Mouse (Mus musculus) intestine, embryonic 15.5 days (tissue): Measurements from ENCODE around the gene Ehd1. TPM values are rescaled to one million over a fixed set of nuclear protein-coding genes. Genes with fewer than 3 reads are reported as not detected.
A peak's percentile ranks its signal among the peaks of the same experiment; 100 is the strongest.

ENCODE experiments used
- ATAC-seq: fragments of 200-750 bp; cut with Nextera tagmentation; 2 replicates; pipeline ENCODE4 v1.8.0; 2017; ENCODE audit warnings: moderate TSS enrichment, moderate library complexity
- H3K27ac ChIP-seq: fragments of 300-500 bp; sonication (generic); 2 replicates; pipeline ENCODE4 v1.5.1; 2015; ENCODE audit warnings: mild to moderate bottlenecking, inconsistent platforms
- H3K27me3 ChIP-seq: fragments of 300-500 bp; sonication (generic); replicated peaks from 2 replicates; pipeline ENCODE4 v1.6.1; 2015; ENCODE audit warnings: inconsistent platforms
- H3K36me3 ChIP-seq: fragments of 300-500 bp; sonication (generic); 2 replicates; pipeline ENCODE4 v1.6.1; 2015; ENCODE audit warnings: inconsistent platforms
- H3K4me1 ChIP-seq: fragments of 300-500 bp; sonication (generic); replicated peaks from 2 replicates; pipeline ENCODE4 v1.6.1; 2015; ENCODE audit warnings: inconsistent platforms
- H3K4me2 ChIP-seq: fragments of 300-500 bp; sonication (generic); replicated peaks from 2 replicates; pipeline ENCODE4 v1.6.1; 2015; ENCODE audit warnings: mild to moderate bottlenecking, inconsistent platforms
- H3K4me3 ChIP-seq: fragments of 300-500 bp; sonication (generic); replicated peaks from 2 replicates; pipeline ENCODE4 v1.5.1; 2015; ENCODE audit warnings: inconsistent platforms
- H3K9ac ChIP-seq: fragments of 300-500 bp; sonication (generic); 2 replicates; pipeline ENCODE4 v1.6.1; 2015; ENCODE audit warnings: inconsistent platforms
- H3K9me3 ChIP-seq: fragments of 300-500 bp; sonication (generic); 2 replicates; pipeline ENCODE4 v1.6.1; 2016; ENCODE audit warnings: inconsistent platforms
- WGBS: fragments of 180-500 bp; shearing (Covaris S2); methylation state at CpG from one replicate; pipeline ENCODE4 v1.1.7; 2015; 5-methylcytosine and 5-hydroxymethylcytosine counted together
- microRNA counts: library from miRNA; unstranded; fragments of <30 nt; microRNA quantifications from one replicate; lab custom pipeline; 2016
- polyA plus RNA-seq: library from polyadenylated mRNA; unstranded; fragments of >200 nt; fragmentation: Nextera tagmentation; extraction: Ambion mirVana; gene quantifications from 2 replicates; pipeline ENCODE4 v1.2.1, GENCODE M21; 2015

The Ehd1 gene
- polyA plus RNA-seq, 1 experiment from 2014 or later, result 88.8 TPM

DNA sequence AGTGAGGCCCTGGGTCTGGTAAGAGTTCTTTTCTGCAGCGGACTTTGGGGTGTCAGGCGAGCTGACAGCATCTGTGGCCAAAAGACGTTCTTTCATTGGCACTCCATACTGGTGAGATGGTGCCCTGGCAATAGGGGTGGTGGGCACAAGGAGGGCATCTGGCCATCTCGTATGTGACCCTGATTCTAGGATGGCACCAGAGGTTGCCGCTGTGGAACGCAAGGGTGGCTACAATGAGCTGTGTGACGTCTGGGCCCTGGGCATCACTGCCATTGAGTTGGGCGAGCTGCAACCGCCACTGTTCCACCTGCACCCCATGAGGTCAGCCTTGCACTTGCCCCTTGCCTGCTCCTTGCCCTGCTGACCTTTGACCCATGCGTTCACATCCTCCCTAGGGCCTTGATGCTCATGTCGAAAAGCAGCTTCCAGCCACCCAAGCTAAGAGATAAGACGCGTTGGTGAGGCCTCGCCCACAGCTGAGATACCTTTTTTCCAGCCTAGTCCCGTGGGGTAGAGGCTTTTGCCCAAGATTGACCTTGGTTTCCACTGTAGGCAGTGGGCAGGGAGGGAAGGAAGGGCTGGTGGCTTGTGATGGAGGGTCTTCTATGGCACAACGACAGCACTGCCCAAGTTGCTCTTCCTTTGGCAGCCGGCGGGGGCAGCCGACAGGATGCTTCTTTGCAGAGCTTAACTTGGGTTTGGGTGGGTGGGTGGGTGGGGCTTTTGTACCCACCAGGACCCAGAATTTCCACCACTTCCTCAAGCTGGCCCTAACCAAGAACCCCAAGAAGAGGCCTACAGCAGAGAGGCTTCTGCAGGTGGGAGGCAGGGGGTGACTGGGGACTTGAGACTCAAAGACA is 66.8 kb downstream of the Ehd1 start:
- peaks cover 32% of the 10 kb centered on the region for H3K36me3 ChIP-seq

DNA sequence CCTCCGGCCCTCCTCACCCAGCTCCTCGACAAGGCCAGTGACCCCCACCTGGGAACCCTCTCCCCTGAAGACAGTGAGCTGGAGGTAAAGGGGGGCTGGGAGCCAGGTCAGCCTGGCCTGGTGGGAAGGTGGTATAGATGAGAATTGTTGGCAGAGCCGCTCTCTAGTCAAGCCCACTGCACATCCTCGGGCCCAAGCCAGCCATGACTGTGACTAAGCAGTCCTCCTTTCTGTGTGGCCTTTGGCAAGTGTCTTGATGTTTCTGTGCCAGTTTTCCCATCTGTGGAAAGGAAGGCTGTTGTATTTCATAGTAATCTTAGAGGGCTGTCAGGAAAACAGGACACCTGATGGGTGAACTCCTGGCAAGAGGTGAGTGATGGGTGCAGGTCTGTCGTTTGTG is 67.5 kb downstream of the Ehd1 start:
- Histone ChIP-seq H3K4me1 (peaks cover 24% of the 10 kb centered on the region), H3K9me3 (no peaks in the 10 kb centered on the region), H3K36me3 (peaks cover 25% of the 10 kb centered on the region), H3K9ac (no peak overlapping the region), H3K27ac (no peak overlapping the region), H3K4me2 (no peak overlapping the region), H3K27me3 (no peaks in the 10 kb centered on the region), H3K4me3 (no peak overlapping the region)
- no peak for ATAC-seq
- WGBS, result 86% methylated on average over 5 of the region's 5 CpGs

More for the DNA sequence above, 66.8 kb downstream of the Ehd1 start:
- no peak overlapping the region for H3K4me2 ChIP-seq
- H3K9ac ChIP-seq, result no peak overlapping the region
- 81% methylated on average over 19 of the region's 19 CpGs for WGBS
- no peak for ATAC-seq
- H3K4me3 ChIP-seq, result no peak overlapping the region
- H3K27me3 ChIP-seq, result no peaks in the 10 kb centered on the region
- H3K9me3 ChIP-seq, result no peaks in the 10 kb centered on the region
- peaks cover 20% of the 10 kb centered on the region for H3K4me1 ChIP-seq
- no peak overlapping the region for H3K27ac ChIP-seq

DNA sequence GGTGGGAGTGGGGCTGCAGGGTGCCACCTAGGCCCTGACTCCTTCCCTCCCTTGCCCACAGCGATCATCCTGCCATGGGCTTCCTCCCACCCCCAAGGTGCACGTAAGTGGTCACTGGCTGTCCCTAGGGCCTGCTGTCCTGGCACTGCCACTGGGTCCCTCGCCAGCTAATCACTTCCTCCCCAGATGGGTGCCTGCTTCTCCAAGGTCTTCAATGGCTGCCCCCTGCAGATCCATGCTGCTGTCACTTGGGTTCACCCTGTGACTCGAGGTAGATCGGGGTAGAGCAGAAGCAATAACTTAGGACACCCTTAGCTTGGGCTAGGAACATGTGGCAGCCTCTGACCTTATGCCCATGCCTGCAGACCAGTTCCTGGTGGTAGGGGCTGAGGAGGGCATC is 69.5 kb downstream of the Ehd1 start:
- no peaks in the 10 kb centered on the region for H3K27me3 ChIP-seq

DNA sequence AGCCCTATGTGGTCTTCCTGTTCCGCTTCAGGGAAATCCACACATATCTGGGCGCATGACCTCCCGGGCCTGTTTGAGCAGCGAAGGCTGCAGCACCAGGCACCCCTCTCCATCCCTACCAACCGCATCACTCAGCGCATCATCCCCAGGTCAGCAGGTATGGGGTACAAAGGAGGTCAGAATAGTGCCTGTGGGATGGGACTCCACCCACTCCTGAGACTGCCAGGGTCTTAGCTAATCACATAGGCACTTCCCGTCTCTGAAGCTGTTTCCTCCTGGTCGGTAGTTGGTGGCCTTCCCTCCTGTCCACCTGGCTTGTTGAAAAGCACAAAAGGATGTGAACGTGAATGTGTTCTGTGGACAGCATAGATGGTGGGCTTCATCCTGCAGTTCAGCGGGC is 70.1 kb downstream of the Ehd1 start:
- H3K4me3 ChIP-seq, result no peak overlapping the region
- no peaks in the 10 kb centered on the region for H3K27me3 ChIP-seq
- H3K36me3 ChIP-seq, result 0 out of 2 replicates have a peak, but pooled peaks cover 13% of the 10 kb centered on the region
- no peak for ATAC-seq
- no peak overlapping the region for H3K4me2 ChIP-seq
- no peak overlapping the region for H3K9ac ChIP-seq
- WGBS, result 81% methylated on average over 10 of the region's 10 CpGs
- no peaks in the 10 kb centered on the region for H3K9me3 ChIP-seq
- peaks cover 14% of the 10 kb centered on the region for H3K4me1 ChIP-seq
- no peak overlapping the region for H3K27ac ChIP-seq

More for the DNA sequence above, 69.5 kb downstream of the Ehd1 start:
- Histone ChIP-seq H3K4me3 (no peak overlapping the region), H3K27ac (no peak overlapping the region), H3K4me2 (no peak overlapping the region), H3K36me3 (0 out of 2 replicates have a peak, but pooled peaks cover 13% of the 10 kb centered on the region), H3K9ac (no peak overlapping the region), H3K9me3 (no peaks in the 10 kb centered on the region), H3K4me1 (peaks cover 18% of the 10 kb centered on the region)
- ATAC-seq, result no peak
- WGBS, result 90% methylated on average over 5 of the region's 5 CpGs

DNA sequence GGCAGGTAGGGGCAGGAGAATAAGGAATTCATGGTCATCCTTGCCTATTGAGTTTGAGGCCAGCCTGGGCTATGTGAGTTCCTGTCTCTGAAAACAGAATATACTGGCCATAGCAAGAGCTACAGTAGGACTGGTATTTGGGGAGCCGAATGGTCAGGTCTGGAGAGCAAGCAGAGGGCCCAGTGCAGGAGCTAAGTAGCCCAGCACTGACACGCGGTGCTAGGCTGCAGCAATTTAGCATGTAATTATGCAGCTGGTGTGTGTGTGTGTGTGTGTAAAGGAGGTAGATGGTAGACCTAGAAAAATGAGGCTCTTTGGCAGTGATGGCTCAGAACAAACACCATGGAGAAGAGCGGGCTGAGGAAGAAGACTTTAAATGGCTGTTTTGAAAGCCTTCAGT is 71.1 kb downstream of the Ehd1 start:
- H3K9me3 ChIP-seq, result no peaks in the 10 kb centered on the region
- 0 out of 2 replicates have a peak, but pooled peaks cover 13% of the 10 kb centered on the region for H3K36me3 ChIP-seq
- no peaks in the 10 kb centered on the region for H3K27me3 ChIP-seq
- 91% methylated on average over 4 of the region's 4 CpGs for WGBS
- no peak for ATAC-seq
- no peak overlapping the region for H3K4me2 ChIP-seq
- no peak overlapping the region for H3K9ac ChIP-seq
- H3K27ac ChIP-seq, result no peak overlapping the region
- H3K4me3 ChIP-seq, result no peak overlapping the region
- H3K4me1 ChIP-seq, result 0 out of 2 replicates have a peak, but pooled peaks cover 12% of the 10 kb centered on the region

DNA sequence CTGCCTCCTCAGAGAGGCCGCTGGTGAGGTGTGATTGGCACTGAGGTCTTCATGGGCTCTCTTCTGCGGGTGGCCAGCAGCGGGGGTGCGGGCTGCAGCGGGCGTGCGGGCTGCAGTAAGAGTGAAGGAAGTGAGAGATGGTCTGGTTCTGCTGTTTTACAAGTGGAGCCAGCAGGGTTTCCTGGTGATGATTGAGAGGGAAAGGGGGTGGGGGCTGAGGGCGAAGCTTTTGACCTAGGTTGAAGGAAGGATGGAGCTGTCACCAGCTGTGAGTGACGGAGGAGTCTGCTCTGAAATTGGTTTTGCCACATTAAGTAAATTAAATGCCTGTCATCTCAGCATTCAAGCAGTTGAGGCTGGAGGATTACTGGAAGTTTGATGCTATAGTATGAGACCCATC is 72.2 kb downstream of the Ehd1 start:
- Histone ChIP-seq H3K27ac (no peak overlapping the region), H3K36me3 (0 out of 2 replicates have a peak, but pooled peaks cover 13% of the 10 kb centered on the region), H3K4me2 (no peak overlapping the region), H3K4me1 (0 out of 2 replicates have a peak, but pooled peaks cover 8% of the 10 kb centered on the region), H3K9me3 (no peaks in the 10 kb centered on the region), H3K9ac (no peak overlapping the region), H3K4me3 (no peak overlapping the region), H3K27me3 (no peaks in the 10 kb centered on the region)
- 73% methylated on average over 9 of the region's 9 CpGs for WGBS
- ATAC-seq, result no peak

DNA sequence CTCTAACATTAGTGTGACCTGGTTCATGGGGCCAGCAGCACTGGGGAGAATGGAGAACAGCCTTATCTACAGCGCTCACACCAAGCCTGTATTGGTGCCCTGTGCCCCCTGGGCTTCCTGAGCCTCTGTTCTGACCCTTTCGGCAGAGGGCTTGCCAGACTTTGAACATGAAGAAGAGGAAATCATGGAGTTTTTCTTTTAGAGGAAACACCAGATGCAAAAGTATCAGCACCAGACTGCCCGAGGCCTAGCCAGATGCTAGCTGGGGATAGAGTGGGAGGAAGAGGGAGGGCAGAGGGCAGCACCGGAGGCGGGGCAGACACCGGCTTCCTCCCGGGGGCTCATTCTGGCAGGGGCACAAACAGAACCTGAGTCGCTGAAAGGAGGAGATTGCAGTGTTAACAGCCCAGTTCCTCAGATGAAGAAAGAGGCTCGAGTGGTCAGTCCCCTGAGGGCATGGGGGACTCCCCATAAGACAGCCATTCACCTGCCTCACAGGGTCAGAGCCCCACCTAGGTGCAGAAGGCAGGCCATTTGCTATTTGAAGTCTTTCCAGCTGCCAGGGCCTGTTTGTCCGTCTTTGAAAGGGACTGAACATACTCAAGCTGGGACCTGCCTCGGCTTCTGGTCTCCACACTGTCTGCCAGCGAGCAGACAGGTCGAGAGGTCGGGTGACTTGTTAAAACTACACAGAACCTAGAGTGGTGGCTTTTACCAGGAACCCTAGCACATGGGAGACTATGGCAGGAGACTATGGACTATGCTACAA is 72.9 kb downstream of the Ehd1 start:
- WGBS, result 39% methylated on average over 14 of the region's 14 CpGs
- Histone ChIP-seq H3K27me3 (no peaks in the 10 kb centered on the region), H3K9me3 (no peaks in the 10 kb centered on the region), H3K4me2 (no peak overlapping the region), H3K36me3 (0 out of 2 replicates have a peak, but pooled peaks cover 7% of the 10 kb centered on the region), H3K27ac (no peak overlapping the region), H3K4me1 (0 out of 2 replicates have a peak, but pooled peaks cover 8% of the 10 kb centered on the region), H3K9ac (no peak overlapping the region), H3K4me3 (no peak overlapping the region)
- no peak for ATAC-seq

MicroRNAs within 50 kb of the gene (microRNA counts, 519-probe panel; counts per million panel counts)
- microRNA mmu-miR-192 (lab: Ali Mortazavi, UCI), result 4,122 counts per million, percentile 95 among the panel's probes with 10 or more counts

Other genes with a start within 250 kb of the Ehd1 start
- 24.2 and 27.4 TPM in 2 replicates for gene Syvn1, start 230.1 kb upstream of the Ehd1 start, polyA plus RNA-seq
- gene Mrpl49, start 218.9 kb upstream of the Ehd1 start, polyA plus RNA-seq, result 72.7 and 78.4 TPM in 2 replicates
- 876 and 881 TPM in 2 replicates for gene Fau, start 218.9 kb upstream of the Ehd1 start, polyA plus RNA-seq
- 30.1 and 31.9 TPM in 2 replicates for gene Znhit2, start 215.5 kb upstream of the Ehd1 start, polyA plus RNA-seq
- 34.8 and 34.9 TPM in 2 replicates for gene Tm7sf2, start 208.4 kb upstream of the Ehd1 start, polyA plus RNA-seq
- 61.2 and 64.5 TPM in 2 replicates for gene Vps51, start 199.5 kb upstream of the Ehd1 start, polyA plus RNA-seq
- not detected in 2 replicates for gene Tmem262, start 196.7 kb upstream of the Ehd1 start, polyA plus RNA-seq
- 1.3 and 2.2 TPM in 2 replicates for gene Gm28374, start 194.5 kb upstream of the Ehd1 start, polyA plus RNA-seq
- gene Zfpl1, start 191.8 kb upstream of the Ehd1 start, polyA plus RNA-seq, result 58.5 and 61.3 TPM in 2 replicates
- gene Cdca5, start 191.7 kb upstream of the Ehd1 start, polyA plus RNA-seq, result 32.3 and 32.9 TPM in 2 replicates
- gene AC131692.1, start 182.3 kb upstream of the Ehd1 start, polyA plus RNA-seq, result 0.18 and 0.37 TPM in 2 replicates
- 28.9 and 38.8 TPM in 2 replicates for gene Naaladl1, start 170.9 kb upstream of the Ehd1 start, polyA plus RNA-seq
- gene Sac3d1, start 158.1 kb upstream of the Ehd1 start, polyA plus RNA-seq, result 44.3 and 44.7 TPM in 2 replicates
- 31.7 and 33.8 TPM in 2 replicates for gene Snx15, start 148.4 kb upstream of the Ehd1 start, polyA plus RNA-seq
- 0.80 and 1.3 TPM in 2 replicates for gene Batf2, start 135.7 kb upstream of the Ehd1 start, polyA plus RNA-seq
- gene Arl2, start 135.2 kb upstream of the Ehd1 start, polyA plus RNA-seq, result 99.2 and 103 TPM in 2 replicates
- gene Majin, start 92.3 kb upstream of the Ehd1 start, polyA plus RNA-seq, result not detected in 2 replicates
- gene Gpha2, start 50.3 kb upstream of the Ehd1 start, polyA plus RNA-seq, result 0.39 and 0.41 TPM in 2 replicates
- 21.2 and 22.3 TPM in 2 replicates for gene Ppp2r5b, start 40.9 kb upstream of the Ehd1 start, polyA plus RNA-seq
- 6.9 and 8.7 TPM in 2 replicates for gene Atg2a, start 35.1 kb upstream of the Ehd1 start, polyA plus RNA-seq
- 1.0 and 1.4 TPM in 2 replicates for gene Cdc42bpg, start 29.7 kb downstream of the Ehd1 start, polyA plus RNA-seq
- gene Men1, start 58.3 kb downstream of the Ehd1 start, polyA plus RNA-seq, result 68.8 and 71.9 TPM in 2 replicates
- gene Map4k2, start 64.4 kb downstream of the Ehd1 start, polyA plus RNA-seq, result 8.8 and 11.0 TPM in 2 replicates
- gene Sf1, start 87.0 kb downstream of the Ehd1 start, polyA plus RNA-seq, result 118 and 129 TPM in 2 replicates
- gene Pygm, start 107.7 kb downstream of the Ehd1 start, polyA plus RNA-seq, result 6.1 and 6.3 TPM in 2 replicates
- gene Rasgrp2, start 122.6 kb downstream of the Ehd1 start, polyA plus RNA-seq, result 36.9 and 48.6 TPM in 2 replicates
- 1.1 and 2.0 TPM in 2 replicates for gene Nrxn2, start 142.0 kb downstream of the Ehd1 start, polyA plus RNA-seq